Mouse (Mus musculus): ENCODE results near the gene Tigit. TPM values are rescaled to one million over a fixed set of nuclear protein-coding genes. Genes with fewer than 3 reads are reported as not detected.

Gene Tigit
- not detected for total RNA-seq (2021)

- DNase-seq = no peak
These were observed at the start of gene Tigit for GRCm38 (mm10) chr16:43663978-43664579. TSS of gene Tigit (minus strand) at chr16:43664146.

- no peak for DNase-seq
These were observed 47.4 kb upstream of the Tigit start for GRCm38 (mm10) chr16:43711361-43711760.

- DNase-seq = no peak
These were observed 46.7 kb upstream of the Tigit start for GRCm38 (mm10) chr16:43710651-43711050.

GRCm38 (mm10) chr16:43710134-43710475 lies 46.2 kb upstream of the Tigit start:
- DNase-seq = no peak

- DNase-seq = no peak
These were observed 45.6 kb upstream of the Tigit start for GRCm38 (mm10) chr16:43709432-43710133.

- DNase-seq = no peak
These were observed 45.1 kb upstream of the Tigit start for GRCm38 (mm10) chr16:43709062-43709413.

GRCm38 (mm10) chr16:43708335-43709061 lies 44.6 kb upstream of the Tigit start:
- no peak for DNase-seq

- DNase-seq = no peak
These were observed 38.0 kb upstream of the Tigit start for GRCm38 (mm10) chr16:43701765-43702504.

GRCm38 (mm10) chr16:43700575-43700974 lies 36.6 kb upstream of the Tigit start:
- DNase-seq = no peak

GRCm38 (mm10) chr16:43698735-43699649 lies 35.0 kb upstream of the Tigit start:
- DNase-seq = no peak

- no peak for DNase-seq
These were observed 33.8 kb upstream of the Tigit start for GRCm38 (mm10) chr16:43697772-43698171.

- DNase-seq = no peak
These were observed 31.9 kb upstream of the Tigit start for GRCm38 (mm10) chr16:43695852-43696251.

- DNase-seq = no peak
These were observed 30.2 kb upstream of the Tigit start for GRCm38 (mm10) chr16:43694104-43694503.

GRCm38 (mm10) chr16:43692611-43693010 lies 28.7 kb upstream of the Tigit start:
- no peak for DNase-seq

- DNase-seq = no peak
These were observed 27.8 kb upstream of the Tigit start for GRCm38 (mm10) chr16:43691741-43692140.

GRCm38 (mm10) chr16:43690912-43691311 lies 27.0 kb upstream of the Tigit start:
- no peak for DNase-seq

- DNase-seq = no peak
These were observed 26.3 kb upstream of the Tigit start for GRCm38 (mm10) chr16:43690211-43690690.

- DNase-seq = no peak
These were observed 24.0 kb upstream of the Tigit start for GRCm38 (mm10) chr16:43687968-43688367.

- DNase-seq = no peak
These were observed 10.5 kb upstream of the Tigit start for GRCm38 (mm10) chr16:43674400-43674799.

GRCm38 (mm10) chr16:43672697-43673096 lies 8.8 kb upstream of the Tigit start:
- no peak for DNase-seq

- no peak for DNase-seq
These were observed 8.0 kb upstream of the Tigit start for GRCm38 (mm10) chr16:43671972-43672371.

- DNase-seq = no peak
These were observed 4.3 kb upstream of the Tigit start for GRCm38 (mm10) chr16:43668294-43668693.
